Mouse (Mus musculus): ENCODE results near the gene Dennd1a.
A peak's percentile ranks its signal among the peaks of the same experiment; 100 is the strongest.

The Dennd1a gene

GRCm38 (mm10) chr2:37815676-37816075 lies 471.5 kb downstream of the Dennd1a start:
- DNase-seq (ENCODE audit: low spot score), result peak; percentile 88

- DNase-seq (ENCODE audit: low spot score), result no peak
Measured at GRCm38 (mm10) chr2:37814820-37815361, 472.3 kb downstream of the Dennd1a start.

- DNase-seq (ENCODE audit: low spot score), result no peak
Measured at GRCm38 (mm10) chr2:37812401-37812800, 474.8 kb downstream of the Dennd1a start.

GRCm38 (mm10) chr2:37811682-37812081 lies 475.5 kb downstream of the Dennd1a start:
- DNase-seq (ENCODE audit: low spot score), result no peak

- peak; percentile 80 for DNase-seq (ENCODE audit: low spot score)
Measured at GRCm38 (mm10) chr2:37802610-37803212, 484.5 kb downstream of the Dennd1a start.

GRCm38 (mm10) chr2:37801687-37802086 lies 485.5 kb downstream of the Dennd1a start:
- no peak for DNase-seq (ENCODE audit: low spot score)

GRCm38 (mm10) chr2:37799137-37799536 lies 488.1 kb downstream of the Dennd1a start:
- DNase-seq (ENCODE audit: low spot score), result no peak

- no peak for DNase-seq (ENCODE audit: low spot score)
Measured at GRCm38 (mm10) chr2:37797046-37797445, 490.1 kb downstream of the Dennd1a start.

- DNase-seq (ENCODE audit: low spot score), result no peak
Measured at GRCm38 (mm10) chr2:37796021-37796420, 491.2 kb downstream of the Dennd1a start.

- DNase-seq (ENCODE audit: low spot score), result no peak
Measured at GRCm38 (mm10) chr2:37791340-37791739, 495.9 kb downstream of the Dennd1a start.

- DNase-seq (ENCODE audit: low spot score), result no peak
Measured at GRCm38 (mm10) chr2:37790738-37791137, 496.5 kb downstream of the Dennd1a start.

- no peak for DNase-seq (ENCODE audit: low spot score)
Measured at GRCm38 (mm10) chr2:37789995-37790394, 497.2 kb downstream of the Dennd1a start.

- DNase-seq (ENCODE audit: low spot score), result peak; percentile 72
Measured at GRCm38 (mm10) chr2:37789029-37789428, 498.2 kb downstream of the Dennd1a start.

- DNase-seq (ENCODE audit: low spot score), result no peak
Measured at GRCm38 (mm10) chr2:37788176-37788962, 498.8 kb downstream of the Dennd1a start.

GRCm38 (mm10) chr2:37786461-37786860 lies 500.7 kb downstream of the Dennd1a start:
- DNase-seq (ENCODE audit: low spot score), result peak; percentile 75

GRCm38 (mm10) chr2:37784473-37784872 lies 502.7 kb downstream of the Dennd1a start:
- no peak for DNase-seq (ENCODE audit: low spot score)

- DNase-seq (ENCODE audit: low spot score), result no peak
Measured at GRCm38 (mm10) chr2:37782002-37782401, 505.2 kb downstream of the Dennd1a start.

- no peak for DNase-seq (ENCODE audit: low spot score)
Measured at GRCm38 (mm10) chr2:37781421-37781820, 505.8 kb downstream of the Dennd1a start.

- DNase-seq (ENCODE audit: low spot score), result peak; percentile 62
Measured at GRCm38 (mm10) chr2:37780270-37780929, 506.8 kb downstream of the Dennd1a start.

- DNase-seq (ENCODE audit: low spot score), result no peak
Measured at GRCm38 (mm10) chr2:37777958-37778720, 509.1 kb downstream of the Dennd1a start.

GRCm38 (mm10) chr2:37776611-37777411 lies 510.4 kb downstream of the Dennd1a start:
- no peak for DNase-seq (ENCODE audit: low spot score)
